Mouse (Mus musculus): Measurements from ENCODE around the gene Olfr186.
"Not testable (repeated sequence)": the region's sequence is repeated elsewhere in the genome, so short reads cannot be mapped to it uniquely, and the experiment has no call there.

The Olfr186 gene

DNA sequence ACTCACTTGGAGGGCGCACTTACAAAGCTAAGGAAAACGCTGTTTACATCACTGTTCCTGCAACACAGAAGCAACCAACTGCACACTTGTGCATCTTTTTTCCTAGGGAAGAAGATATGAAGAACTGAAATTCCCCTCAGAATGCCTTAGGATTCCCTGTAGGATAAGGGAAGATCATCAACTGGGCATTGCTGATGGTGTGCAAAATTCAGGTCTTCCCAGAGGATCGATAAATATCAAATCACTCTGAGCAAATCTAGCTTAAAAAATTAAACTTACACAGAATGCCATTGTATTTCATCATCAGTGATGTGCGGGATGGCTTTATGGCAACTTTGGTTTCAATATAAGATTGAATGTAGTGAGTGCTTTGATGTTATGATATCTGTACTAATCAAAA is at the start of gene Olfr186:
Gene Olfr186, minus strand, starts transcription at position 101 of the 400 bp plus-strand sequence.
- in situ Hi-C loops (cut with MboI; ENCODE audit: low pct_unique_long_range_greater_than_20kb in 1 of 2, low sequenced_read_pairs in 2 of 2, unreplicated experiment in 1 of 2), result no loop called here

DNA sequence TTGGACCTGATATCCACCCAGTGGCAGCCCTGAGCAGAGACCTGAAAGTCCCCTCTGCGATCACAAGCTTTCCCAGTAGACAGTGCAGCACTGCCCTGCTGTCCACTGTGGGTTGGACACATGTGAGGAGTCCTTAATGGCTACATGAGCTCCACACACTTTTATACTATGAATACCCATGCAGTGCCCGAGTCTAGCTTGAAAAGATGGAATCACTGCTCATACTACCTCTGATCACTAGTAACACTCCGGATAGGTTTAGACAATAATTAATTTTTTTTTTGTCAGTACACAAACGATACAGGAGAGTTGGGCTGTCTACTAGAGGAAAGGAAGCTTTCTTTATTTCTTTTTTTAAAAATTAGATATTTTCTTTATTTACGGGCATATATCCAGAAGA is 47.8 kb upstream of the Olfr186 start, which contains the start of gene Olfr190:
Gene Olfr190, minus strand, starts transcription at position 101 of the 400 bp plus-strand sequence.
- in situ Hi-C loops (cut with MboI; ENCODE audit: low pct_unique_long_range_greater_than_20kb in 1 of 2, low sequenced_read_pairs in 2 of 2, unreplicated experiment in 1 of 2), result no loop called here

DNA sequence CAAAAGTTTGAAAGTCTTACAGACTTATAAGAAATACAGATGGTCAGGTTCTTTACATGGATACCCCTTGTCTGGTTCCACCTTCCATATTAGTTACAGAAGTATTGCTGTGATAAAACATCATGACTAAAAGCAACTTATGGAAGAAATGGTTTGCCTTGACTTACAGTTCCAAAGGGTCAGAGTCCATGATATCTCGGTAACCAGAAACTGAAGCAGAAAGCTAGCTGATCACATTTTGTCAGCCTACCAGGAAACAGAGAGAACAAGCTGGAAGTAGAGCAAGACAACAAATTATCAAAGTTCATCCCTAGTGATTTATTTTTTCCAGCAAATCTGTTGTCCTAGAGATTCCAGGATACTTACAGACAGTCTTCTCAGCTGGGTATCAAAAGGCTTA is 43.4 kb upstream of the Olfr186 start:
- in situ Hi-C loops (cut with MboI; ENCODE audit: low pct_unique_long_range_greater_than_20kb in 1 of 2, low sequenced_read_pairs in 2 of 2, unreplicated experiment in 1 of 2), result no loop called here

DNA sequence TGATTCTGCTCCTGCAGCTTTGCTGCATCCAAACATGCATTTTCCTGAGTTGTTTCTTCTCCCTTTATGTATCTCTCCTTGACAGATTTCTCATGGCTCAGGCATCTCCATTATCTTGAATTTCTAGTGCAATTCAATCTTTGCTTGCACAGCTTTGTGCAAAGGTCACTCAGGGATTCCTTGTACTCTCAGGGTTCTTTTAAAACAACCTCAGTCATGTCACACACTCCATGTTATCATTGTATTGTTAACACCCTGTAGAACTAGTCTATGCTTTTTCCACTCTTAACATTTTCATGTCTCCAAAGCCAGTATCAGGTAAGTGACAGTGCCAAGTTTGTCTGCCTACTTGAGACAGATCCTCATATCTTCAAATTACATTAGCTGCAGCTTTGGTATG is 41.7 kb upstream of the Olfr186 start:
- in situ Hi-C loops (cut with MboI; ENCODE audit: low pct_unique_long_range_greater_than_20kb in 1 of 2, low sequenced_read_pairs in 2 of 2, unreplicated experiment in 1 of 2), result no loop called here

DNA sequence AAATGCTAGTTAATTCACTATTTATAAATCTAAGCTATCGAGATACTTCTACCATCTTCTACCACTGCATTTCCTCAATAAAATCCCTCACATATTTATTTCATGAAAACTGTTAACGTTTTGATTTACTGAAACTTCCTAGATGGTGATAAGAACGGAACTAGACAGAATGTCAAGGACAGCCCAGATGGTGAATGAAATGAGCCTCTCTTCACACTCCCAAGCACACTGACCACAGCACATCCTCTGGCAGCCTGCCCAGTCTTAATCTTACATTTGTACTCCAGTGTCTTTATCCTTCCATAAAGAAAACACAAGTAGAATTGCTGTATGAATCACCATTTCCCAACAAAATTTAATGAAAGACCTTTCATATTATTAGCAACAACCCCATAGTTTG is 32.3 kb upstream of the Olfr186 start:
- in situ Hi-C loops (cut with MboI; ENCODE audit: low pct_unique_long_range_greater_than_20kb in 1 of 2, low sequenced_read_pairs in 2 of 2, unreplicated experiment in 1 of 2), result not testable (repeated sequence)

DNA sequence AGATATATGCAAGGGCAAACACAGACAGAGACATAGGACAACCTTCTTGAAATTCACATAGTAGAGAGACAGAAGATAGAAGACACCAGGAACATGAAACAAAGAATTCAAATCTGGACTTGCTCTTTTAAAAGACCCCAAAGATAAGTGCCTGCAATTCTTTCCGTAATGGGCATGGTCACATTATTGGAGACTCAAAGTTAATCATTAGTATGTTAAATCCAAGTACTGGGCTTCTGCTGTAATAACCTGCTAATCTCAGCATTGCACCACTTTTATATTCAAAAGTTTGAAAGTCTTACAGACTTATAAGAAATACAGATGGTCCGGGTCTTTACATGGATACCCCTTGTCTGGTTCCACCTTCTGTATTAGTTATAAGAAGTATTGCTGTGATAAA is 19.2 kb upstream of the Olfr186 start:
- in situ Hi-C loops (cut with MboI; ENCODE audit: low pct_unique_long_range_greater_than_20kb in 1 of 2, low sequenced_read_pairs in 2 of 2, unreplicated experiment in 1 of 2), result not testable (repeated sequence)

DNA sequence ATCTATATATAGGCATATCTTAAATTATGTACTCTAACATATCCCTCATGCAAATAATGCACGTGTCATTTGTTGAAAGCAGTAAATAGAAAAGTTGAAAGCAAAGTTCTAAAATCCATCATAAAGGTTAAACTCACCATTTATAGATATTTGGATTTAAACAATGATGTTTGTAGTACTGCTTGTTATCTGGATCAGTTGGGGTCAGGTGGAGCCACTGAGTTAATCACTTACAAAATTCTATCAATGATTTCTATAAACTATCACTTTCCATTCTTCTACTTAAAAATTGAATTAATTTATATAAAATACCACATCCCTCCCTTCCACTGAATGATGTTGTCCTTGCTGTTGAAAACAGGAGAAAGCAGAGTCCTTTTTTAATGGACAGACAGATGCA is 18.8 kb upstream of the Olfr186 start:
- in situ Hi-C loops (cut with MboI; ENCODE audit: low pct_unique_long_range_greater_than_20kb in 1 of 2, low sequenced_read_pairs in 2 of 2, unreplicated experiment in 1 of 2), result no loop called here

DNA sequence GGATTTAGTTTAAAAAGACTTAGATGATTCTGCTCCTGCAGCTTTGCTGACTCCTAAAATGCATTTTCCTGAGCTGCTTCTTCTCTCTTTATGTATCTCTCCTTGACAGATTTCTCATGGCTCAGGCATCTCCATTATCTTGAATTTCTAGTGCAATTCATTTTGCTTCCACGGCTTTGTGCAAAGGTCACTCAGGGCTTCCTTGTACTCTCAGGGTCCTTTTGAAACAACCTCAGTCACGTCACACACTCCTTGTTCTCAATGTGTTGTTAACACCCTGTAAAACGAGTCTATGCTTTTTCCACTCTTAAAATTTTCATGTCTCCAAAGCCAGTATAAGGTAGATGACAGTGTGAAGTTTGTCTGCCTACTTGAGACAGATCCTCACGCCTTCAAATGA is 17.5 kb upstream of the Olfr186 start:
- in situ Hi-C loops (cut with MboI; ENCODE audit: low pct_unique_long_range_greater_than_20kb in 1 of 2, low sequenced_read_pairs in 2 of 2, unreplicated experiment in 1 of 2), result no loop called here

DNA sequence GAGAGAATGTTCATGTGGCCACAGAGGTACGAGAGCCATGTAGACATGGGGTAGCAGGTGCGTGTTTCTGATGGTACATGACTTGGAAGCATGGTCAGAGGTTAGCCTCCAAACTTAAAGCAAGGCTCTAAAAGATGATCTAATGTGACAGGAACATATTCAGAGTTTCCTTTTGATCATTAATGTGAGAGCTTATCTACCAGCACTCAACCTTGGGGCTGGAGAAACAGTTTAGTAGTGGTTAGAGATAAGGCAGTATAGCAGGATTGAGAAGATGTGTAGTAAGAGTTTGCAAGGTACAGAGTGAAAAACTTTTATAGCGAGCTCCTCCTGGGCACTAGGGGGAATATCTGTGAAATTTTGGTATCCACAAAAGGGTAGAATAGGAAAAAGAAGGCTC is 15.7 kb upstream of the Olfr186 start:
- in situ Hi-C loops (cut with MboI; ENCODE audit: low pct_unique_long_range_greater_than_20kb in 1 of 2, low sequenced_read_pairs in 2 of 2, unreplicated experiment in 1 of 2), result no loop called here

DNA sequence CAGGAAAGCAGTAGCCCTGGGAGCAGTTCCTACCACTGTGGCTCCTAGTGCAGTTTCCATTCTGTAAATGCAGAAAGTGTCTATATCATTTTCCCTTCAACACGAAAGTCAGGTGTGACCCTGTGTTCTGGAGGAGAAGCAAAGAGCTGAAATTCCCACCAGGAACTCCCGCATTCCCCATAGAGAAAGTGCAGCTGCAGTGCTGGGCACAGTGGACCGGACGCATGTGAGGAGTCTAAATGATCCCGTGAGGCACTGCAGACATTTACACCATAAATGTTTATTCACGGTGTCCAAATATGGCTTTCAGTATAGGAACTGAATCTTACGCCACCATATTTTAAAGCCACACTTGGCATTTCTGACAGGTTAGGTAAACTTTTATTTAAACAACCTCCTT is 9.6 kb upstream of the Olfr186 start, which contains the start of gene Olfr187:
Gene Olfr187, minus strand, starts transcription at position 58 of the 400 bp plus-strand sequence.
- in situ Hi-C loops (cut with MboI; ENCODE audit: low pct_unique_long_range_greater_than_20kb in 1 of 2, low sequenced_read_pairs in 2 of 2, unreplicated experiment in 1 of 2), result no loop called here

DNA sequence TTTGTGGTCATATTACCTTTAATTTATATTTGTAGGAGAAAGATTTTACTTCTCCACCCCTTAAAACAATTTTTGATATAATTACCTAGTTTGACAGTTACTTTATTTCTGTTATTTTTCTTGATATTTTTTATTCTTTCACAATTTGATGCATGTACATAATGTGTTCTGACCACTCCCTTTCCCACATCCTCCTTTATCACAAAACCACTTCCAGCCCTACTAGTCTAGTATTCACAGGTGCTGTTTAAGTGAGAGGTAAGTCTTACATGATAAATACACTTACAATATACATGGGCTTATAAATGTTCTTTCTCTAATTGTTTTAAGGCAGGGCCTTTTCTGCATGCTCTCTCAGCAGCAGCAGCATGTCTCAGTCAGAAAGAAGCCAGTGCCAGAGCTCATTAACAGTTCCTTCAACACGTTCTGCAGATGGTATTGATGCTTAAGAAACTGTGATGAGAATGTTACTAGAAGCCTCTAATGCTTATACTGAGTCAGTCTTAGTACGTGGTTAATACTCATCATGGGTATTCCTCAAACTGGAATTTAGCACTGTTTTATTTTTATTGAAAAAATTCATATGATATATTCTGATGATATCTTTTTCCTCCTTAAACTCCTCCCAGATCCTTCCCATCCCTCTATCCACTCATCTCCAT is 16.6 kb downstream of the Olfr186 start:
- in situ Hi-C loops (cut with MboI; ENCODE audit: low pct_unique_long_range_greater_than_20kb in 1 of 2, low sequenced_read_pairs in 2 of 2, unreplicated experiment in 1 of 2), result no loop called here

DNA sequence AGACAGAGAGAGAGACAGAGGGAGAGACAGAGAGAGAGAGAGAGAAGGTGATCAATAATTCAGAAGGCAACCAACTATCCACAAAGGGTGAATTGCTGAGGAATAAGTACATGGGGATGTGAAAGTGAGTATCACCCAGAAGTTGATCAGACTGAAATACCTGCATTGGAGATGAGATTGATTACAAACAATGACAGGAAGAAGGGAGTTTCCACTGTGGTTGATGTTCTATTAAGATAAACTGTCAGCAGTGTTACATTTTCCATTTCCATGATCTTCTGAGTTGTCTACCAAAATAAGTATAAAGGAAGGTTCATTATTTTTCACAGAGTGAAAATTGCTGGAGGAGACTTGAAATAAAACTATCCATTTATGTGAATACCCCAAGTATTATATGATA is 22.9 kb downstream of the Olfr186 start:
- in situ Hi-C loops (cut with MboI; ENCODE audit: low pct_unique_long_range_greater_than_20kb in 1 of 2, low sequenced_read_pairs in 2 of 2, unreplicated experiment in 1 of 2), result no loop called here

DNA sequence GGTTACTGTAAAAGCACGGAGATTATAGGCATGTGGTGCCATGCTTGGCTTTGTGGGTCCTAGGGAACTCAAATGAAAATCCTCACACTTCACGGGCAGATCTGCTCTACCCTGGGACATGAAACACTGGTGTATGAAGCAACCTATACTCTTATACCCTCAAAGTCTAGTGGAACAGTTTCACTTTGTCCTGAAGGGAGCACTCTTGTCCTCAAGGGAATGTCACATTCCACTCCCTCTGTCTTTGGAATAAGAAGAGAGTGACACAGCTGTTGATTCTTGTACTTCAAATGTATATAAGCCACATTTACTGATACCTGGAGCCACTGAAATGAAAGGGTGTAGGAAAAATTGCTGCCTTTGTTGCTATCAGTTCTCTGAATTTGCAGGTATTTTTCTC is 35.0 kb downstream of the Olfr186 start, which contains the start of gene Olfr183:
Gene Olfr183, plus strand, starts transcription at position 301 of the 400 bp plus-strand sequence.
- in situ Hi-C loops (cut with MboI; ENCODE audit: low pct_unique_long_range_greater_than_20kb in 1 of 2, low sequenced_read_pairs in 2 of 2, unreplicated experiment in 1 of 2), result no loop called here

Measured in mouse embryonic stem cell (cell line).